Mouse (Mus musculus) G1E (cell line): ENCODE results near the gene Gm9844.
"Not testable (repeated sequence)": the region's sequence is repeated elsewhere in the genome, so short reads cannot be mapped to it uniquely, and the experiment has no call there.

Experiments used
- CTCF ChIP-seq: IDR thresholded peaks from 2 replicates; pipeline ENCODE4 v1.5.1; 2012; ENCODE audit warnings: low read depth, low read length, inconsistent platforms, mixed read lengths
- GATA1 ChIP-seq: IDR thresholded peaks from 2 replicates; pipeline ENCODE4 v1.6.1; 2012; ENCODE audit warnings: borderline replicate concordance, low read length, inconsistent platforms, mixed read lengths
- GATA2 ChIP-seq: IDR thresholded peaks from 2 replicates; pipeline ENCODE4 v1.6.1; 2012; ENCODE audit warnings: low read depth, low read length, inconsistent platforms, borderline replicate concordance
- POLR2AphosphoS5 ChIP-seq: IDR thresholded peaks from 2 replicates; pipeline ENCODE4 v1.6.1; 2012; ENCODE audit warnings: low read depth, low read length, inconsistent platforms; ENCODE audit not compliant: insufficient replicate concordance
- TAL1 ChIP-seq: conservative IDR thresholded peaks from 2 replicates; pipeline ENCODE4 v1.6.1; 2012; ENCODE audit warnings: low read depth, low read length, inconsistent platforms, mixed read lengths

DNA sequence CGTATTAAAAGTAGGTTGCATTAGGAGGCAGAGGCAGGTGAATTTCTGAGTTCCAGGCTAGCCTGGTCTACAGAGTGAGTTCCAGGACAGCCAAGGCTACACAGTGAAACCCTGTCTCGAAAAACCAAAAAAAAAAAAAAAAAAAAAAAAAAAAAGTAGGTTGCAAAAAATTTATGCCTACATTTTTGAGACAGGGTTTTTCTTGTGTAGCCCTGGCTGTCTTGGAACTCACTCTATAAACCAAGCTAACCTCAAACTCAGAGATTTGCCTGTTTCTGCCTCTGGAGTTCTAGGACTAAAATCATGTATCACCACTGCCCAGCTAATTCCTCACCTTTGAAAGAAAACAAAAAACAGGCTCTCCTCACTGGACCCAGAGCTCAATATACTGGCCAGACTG is 33.7 kb downstream of the Gm9844 start:
- not testable (repeated sequence) for TF ChIP-seq CTCF, GATA2, POLR2AphosphoS5, GATA1, TAL1
